Mouse (Mus musculus): ENCODE data around the gene Srsf3.
A peak's percentile ranks its signal among the peaks of the same experiment; 100 is the strongest.
"Not testable (repeated sequence)": the region's sequence is repeated elsewhere in the genome, so short reads cannot be mapped to it uniquely, and the experiment has no call there.

Srsf3 gene

DNA sequence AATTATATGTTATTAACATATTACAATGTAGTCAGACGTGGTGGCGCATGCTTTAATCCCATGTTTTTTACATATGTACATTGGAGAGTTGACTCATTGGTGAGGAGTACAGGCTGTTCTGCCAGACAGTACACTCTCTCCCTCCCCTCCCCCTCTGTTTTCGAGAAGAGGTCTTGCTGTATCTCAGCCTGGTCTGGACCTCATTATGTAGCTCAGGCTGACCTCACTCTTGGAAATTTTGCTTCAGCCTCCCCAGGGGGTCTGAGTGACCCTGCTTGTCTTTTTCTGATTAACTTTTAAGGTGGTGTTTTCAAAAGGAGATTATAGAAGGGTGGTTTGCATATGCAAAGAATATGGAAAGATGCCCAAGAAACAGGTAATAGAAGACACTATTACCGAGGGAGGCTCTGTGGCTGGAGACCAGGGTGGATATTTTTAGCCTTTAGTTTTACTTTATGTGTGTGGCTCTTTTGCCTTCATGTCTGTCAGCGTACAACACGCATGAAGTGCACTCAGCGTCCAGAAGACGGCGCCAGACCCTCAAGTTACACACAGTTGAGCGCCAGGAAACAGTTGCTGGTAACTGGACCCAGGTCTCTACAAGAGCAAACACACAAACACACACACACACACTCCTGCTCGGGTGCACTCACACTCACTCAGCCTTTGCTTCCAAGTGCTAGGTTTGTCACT is 14.0 kb upstream of the Srsf3 start:
- DNase-seq (ENCODE audit: low spot score in 2 of 2): no peak

DNA sequence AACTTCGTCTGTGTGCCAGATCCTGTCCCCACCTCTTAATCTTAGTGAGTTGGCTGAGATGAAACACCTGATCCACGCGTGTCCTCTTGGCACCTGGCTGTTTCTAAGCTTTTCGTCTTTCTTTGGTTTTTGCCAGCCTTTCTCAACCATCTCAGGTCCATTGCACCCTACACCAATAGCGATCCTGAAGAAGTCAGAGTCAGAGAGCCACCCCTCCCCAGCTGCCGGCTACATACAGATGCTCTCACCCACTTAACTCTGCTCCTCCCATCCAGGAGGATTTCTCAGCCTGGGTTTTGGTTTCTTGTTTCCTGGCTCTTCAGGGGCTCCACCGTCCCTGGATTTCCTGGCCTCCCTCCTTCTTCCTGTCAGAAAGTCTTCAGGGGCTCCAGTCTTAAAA is 13.0 kb upstream of the Srsf3 start:
- DNase-seq (ENCODE audit: low spot score in 2 of 2): no peak

DNA sequence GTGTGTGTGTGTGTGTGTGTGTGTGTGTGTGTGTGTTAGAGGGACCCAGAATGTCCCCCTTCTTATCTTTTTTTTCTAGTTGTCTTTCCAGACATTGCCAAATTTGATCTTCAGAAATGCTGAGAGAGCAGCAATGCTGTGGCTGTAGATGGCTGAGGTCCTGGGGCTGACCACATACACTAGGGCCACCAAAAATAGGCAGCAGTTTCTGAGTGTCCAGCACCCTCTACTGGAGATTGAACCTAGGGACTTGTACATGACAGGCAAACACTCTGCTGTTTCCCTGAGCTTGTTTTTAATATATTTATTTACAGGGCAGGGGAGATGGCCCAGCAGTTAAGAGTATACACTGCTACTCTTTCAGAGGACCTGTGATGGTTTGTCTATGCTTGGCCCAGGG is 12.0 kb upstream of the Srsf3 start:
- no peak for DNase-seq (ENCODE audit: low spot score in 2 of 2)

DNA sequence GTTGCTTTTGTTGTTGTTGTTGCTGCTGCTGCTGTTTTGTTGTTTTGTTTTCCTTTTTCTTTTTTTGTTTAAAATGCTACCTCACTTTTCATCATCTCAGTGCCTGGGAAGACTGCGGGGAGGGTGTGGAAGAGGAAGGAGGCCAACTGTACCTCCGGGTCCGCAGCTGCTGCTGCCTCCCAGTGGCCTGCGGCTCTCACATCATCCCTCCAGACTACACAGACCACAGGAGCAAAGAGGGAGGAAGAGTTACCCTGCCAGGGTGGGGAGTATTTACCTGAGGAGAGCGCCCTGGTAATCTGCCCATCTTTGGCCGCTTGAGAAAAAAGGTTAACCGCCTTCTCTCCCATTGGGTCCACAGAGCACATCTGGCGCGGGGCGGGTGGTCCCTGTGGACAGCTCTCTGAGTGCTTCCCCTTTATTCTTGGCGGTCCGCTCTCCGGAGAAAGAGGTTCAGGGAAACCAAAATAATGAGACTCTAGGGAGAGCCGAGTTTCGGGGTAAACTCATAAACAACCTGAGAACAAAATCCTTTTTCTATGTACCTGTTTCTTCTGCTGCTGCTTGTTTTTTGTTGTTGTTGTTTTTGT is 10.1 kb upstream of the Srsf3 start:
- no peak for DNase-seq (ENCODE audit: low spot score in 2 of 2)

DNA sequence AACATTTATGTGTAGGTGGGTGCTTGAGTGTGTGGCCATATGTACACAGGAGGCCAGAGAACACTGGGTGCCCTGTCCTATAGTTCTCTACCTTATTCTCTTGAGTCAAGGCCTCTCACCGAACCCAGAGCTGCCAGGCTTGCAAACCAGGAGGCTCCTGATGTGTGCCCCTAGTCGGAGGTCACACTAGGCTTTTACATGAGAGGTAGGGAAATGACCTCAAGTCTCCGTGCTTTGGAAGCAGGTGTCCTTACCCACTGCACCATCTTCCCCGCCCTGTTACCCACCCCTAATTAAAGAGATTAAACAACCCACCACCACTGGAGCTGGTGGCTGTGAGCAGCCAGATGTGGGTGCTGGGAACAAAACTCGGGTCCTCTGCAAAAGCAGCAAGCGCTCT is 9.1 kb upstream of the Srsf3 start:
- no peak for DNase-seq (ENCODE audit: low spot score in 2 of 2)

DNA sequence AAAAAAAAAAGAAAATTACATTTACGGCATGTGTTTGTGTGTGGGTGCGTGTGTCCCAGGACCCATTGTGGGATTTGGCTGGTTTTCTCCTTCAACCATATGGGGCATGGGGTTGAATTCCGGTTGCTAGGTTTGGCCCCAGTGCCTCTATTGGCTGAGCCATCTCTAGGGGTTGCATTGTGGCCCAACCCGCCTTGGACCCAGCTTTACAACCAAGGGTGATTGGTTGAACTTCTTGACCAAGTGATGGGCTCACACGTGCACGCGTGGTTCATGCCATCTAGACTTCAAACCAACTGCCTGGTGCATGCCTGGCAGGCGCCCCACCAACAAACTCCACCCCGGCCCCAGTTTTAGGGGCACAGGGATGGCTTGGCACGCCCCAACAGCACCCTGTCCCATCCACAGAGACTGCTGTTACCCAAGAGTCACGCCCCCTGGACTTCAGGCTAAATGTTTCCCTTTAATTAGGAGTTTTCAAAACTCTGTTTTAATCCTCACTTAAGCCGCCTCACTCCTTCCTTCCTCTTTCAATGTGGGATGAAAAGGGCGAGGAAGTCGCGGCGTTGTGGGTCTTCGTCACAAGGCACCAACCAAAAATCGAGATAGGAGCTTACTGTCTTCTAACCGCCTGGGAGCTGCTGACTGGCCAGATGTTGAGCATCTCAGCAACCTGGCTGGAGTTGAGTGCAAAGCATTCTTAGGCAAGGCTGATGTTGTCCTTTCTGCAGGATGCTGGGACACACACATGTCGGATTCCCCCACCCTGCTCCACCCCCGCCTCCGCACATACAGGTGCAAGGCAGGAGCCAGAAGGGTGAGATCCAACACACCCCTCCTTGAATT is 8.2 kb upstream of the Srsf3 start:
- no peak for DNase-seq (ENCODE audit: low spot score in 2 of 2)

DNA sequence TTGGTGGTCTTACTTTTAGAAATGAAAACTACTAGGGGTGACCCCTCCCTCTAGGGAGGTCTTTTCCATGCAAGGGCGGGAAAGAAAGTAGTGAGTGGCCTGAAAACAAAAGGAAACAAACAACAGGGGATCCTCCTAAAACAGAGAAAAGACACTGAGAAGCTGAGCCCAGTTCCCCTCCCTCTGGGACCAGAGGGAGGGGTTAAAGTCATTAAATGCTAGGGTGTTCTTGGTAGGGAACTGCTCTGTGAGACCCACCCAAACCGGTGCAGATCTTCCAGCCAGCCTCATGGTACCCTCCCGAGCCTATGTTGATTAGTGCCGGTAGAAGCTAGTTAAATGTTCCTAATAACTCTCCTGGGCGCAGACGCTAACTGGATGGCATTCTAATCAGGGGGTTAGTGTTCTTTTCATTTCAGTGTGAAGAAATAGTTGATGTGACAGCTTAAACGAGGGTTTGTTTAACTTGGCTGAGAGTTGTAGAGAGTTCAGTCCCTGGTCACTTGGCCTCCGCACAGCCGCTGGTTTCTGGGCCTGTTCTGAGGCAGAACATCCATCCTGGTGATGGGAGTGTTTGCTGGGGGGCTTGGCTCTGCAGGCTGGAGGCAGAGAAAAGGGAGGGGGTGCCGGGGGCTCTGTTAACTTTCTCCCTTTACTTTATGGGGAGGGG is 7.4 kb upstream of the Srsf3 start:
- no peak for DNase-seq (ENCODE audit: low spot score in 2 of 2)

DNA sequence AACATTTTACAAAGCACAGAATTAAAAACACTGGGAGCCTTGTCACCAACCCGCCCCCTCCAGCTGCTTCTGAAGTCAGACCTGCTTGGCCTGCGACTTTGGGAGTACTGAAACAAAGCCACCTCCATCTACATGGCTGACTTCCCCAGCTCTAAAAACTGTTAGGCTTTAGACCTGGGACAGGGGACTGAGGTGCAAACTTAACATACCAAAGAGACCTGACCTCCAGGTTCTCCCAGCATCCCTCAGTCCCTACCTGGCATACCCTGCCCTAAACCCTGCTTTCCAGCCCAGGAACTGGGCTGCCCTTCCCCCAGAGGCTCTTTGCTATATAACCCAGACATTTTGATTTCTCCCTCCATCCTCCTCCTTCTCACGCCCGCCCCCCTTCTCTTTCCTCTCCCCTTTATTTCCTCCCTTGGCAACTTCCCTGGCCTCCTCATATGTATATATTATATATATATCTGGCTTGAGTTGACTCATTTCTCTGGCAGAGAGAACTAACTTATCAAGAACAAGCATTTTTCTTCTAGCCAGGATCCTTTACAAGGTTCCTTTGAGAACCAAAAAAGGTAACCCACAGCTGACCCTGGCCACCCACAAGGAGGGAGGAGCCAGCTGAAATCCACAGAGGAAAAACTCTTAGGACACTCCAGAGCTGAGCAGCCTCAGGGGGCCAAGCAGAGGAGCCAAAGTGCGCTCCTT is 5.6 kb upstream of the Srsf3 start:
- DNase-seq (ENCODE audit: low spot score in 2 of 2): no peak

DNA sequence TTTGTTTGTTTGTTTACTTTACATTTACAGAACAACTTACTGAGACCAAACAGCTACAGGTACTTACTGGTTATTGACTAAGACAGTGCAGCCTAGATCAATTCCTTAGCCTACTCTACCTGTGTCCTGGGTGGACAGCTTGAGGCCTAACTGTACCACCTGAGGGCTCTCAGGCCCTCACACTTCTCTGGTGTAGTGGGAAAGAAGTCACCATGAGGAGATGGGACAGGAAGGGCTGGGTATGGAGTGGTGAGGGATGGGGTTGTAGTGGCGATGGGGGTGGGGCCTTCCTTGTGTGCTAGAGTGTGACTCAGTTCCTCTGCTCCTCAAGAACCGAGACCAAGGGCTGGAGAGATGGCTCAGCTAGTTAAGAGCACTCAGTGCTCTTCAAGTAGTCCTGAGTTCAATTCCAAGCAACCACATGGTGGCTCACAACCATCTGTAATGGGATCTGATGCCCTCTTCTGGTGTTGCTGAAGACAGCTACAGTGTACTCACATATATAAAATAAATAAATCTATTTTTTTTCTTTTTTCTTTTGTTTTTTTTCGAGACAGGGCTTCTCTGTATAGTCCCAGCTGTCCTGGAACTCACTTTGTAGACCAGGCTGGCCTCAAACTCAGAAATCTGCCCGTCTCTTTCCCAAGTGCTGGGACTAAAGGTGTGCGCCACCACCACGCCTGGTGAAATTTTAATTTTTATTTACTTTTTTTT is 1.9 kb upstream of the Srsf3 start:
- DNase-seq (ENCODE audit: low spot score in 2 of 2): no peak

DNA sequence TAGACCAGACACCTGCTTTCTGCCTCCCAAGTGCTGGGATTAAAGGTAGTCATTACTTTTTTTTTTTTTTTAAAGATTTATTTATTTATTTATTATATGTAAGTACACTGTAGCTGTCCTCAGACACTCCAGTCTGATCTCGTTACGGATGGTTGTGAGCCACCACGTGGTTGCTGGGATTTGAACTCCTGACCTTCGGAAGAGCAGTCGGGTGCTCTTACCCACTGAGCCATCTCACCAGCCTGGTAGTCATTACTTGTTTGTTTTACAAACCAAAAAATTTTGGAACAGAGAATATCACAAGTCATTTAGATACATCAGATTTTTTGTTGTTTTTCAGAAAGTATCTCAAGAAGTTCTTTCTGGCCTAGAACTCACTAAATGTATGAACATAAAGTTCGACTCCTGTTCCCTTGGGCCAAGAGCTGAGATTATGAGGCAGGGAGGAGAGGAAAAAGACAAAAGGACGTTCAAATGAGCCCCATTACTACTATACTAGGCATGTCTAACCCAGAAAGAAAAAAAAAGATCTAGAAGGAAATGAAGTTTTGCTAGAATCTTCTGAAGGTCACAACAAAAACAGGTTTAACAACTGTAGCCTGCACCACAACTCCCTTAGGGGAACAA is 1.2 kb upstream of the Srsf3 start:
- not testable (repeated sequence) for DNase-seq (ENCODE audit: low spot score in 2 of 2)

DNA sequence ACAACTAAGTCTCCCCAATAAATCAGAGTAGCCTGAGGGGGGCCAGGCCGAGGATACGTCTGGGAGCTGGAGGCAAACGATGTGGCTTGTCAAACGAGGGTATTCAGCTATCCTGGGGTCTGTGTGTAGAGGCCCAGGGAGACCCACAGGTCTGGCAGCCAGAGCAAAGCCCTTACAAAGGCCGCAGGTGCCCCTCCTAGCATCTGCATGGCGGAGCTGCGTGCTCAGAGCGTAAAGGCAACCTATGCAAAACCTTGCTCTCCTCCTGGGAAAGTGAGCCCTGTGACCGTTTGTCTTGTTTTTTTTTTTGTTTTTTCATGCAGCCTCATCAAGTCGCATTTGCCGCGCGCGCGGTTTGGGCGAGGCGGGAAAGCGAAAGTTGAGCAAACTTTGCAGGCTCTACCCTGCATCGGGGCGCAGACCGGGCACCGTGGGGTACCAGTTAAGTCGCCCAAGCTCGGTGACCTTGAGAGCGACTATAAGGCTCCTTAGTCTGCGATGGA is 606 bp upstream of the Srsf3 start:
- DNase-seq (ENCODE audit: low spot score in 2 of 2): no peak

DNA sequence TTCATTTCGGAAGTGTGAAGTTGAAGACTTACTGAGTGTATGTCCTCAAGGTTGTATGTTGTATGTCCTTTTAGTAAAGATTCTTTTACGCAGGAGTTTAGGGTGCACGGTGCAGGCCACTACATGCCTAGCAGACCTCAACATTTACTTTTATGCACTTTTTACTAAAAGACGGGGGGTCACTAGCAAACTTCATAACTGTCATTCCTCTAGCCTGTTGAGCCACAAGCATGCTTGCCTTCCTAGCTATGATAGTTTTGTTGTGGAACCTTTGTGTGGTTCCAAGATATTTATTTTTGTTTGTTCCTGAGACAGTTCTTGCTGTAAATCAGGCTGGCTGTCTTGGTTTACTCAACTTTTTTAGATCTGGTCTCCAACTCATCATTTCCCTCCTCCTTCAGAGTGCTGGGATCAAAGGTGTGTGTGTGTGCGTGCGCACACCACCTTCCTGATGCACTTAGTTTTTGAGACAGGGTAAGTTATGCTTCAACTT is 1.2 kb downstream of the Srsf3 start:
- DNase-seq (ENCODE audit: low spot score in 2 of 2): no peak

DNA sequence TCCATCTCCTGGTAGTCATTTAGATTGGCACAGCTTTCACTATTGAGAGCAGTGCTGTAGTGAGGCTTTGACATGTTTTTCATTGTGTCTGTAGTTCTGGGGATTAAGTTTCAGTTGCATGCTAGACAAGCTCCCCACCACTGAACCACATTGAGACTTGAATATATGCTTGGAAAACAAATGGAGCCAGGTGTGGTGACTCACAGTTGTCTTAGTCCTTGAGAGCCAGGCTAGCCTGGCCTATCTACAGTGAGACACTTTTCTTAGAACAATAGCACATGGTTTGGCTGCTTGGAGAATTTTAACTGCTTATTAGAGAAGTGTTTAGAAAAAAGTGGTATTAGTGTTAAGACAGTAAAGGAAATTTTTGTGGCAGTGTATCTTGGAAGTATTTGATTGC is 1.8 kb downstream of the Srsf3 start:
- no peak for DNase-seq (ENCODE audit: low spot score in 2 of 2)

DNA sequence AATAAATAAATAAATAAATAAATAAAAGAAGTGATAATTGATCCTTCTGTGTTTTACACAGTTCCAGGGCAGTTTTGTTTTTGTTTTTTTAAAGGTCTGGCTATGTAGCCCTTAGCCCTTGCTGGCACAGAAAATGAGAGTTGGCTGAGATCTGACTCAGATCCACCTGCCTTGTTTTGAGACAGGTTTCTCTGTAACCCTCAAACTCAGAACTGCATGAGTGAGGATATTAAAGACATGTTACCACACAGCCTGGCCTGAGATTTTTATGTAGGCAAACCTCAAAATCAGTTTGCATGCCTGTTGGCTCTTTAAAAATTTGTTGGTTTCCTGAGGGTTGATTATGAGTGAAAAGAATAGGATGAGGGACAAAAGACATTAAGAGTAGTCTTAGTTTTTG is 3.1 kb downstream of the Srsf3 start:
- DNase-seq (ENCODE audit: low spot score in 2 of 2): no peak

DNA sequence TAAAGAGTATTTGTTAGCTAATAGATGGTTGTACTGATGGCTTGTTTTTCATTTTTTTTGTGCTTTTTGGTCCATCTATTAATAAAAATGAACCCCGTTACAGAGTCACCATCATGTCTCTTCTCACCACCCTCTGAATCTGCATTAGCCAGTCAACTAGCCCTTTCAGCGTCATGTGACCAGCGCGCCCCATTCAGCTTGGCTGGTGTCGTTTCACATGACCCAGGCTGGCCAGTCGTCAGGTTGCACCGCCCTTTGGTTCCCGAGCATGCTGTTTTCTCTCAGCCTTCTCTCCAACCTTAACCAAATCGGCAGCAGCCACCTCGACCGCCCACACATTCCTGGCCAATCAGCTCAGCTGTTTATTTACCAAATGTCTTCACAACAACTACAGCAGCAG is 6.9 kb downstream of the Srsf3 start:
- peak in 1 of 2 experiments; percentile 31 for DNase-seq (ENCODE audit: low spot score in 2 of 2)

DNA sequence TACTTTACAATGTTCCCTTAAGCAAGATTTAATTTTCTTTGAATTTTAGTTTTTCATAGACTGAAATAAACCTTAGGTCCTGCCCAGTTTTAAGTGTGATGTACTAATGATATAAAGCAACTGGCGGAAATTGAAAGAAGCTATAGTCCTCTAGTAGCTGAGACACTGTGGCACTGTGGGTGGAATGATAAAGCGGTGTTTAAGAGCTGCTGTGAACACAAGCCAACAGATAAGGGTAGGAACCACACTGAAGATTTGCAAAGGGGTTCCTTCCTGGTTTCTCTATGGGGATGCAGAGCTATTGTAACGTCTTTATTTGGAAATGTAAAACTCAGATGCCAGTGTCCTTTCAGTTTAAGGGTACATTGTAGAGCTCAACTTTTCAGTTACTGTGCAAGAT is 9.2 kb downstream of the Srsf3 start:
- not testable (repeated sequence) for DNase-seq (ENCODE audit: low spot score in 2 of 2)

DNA sequence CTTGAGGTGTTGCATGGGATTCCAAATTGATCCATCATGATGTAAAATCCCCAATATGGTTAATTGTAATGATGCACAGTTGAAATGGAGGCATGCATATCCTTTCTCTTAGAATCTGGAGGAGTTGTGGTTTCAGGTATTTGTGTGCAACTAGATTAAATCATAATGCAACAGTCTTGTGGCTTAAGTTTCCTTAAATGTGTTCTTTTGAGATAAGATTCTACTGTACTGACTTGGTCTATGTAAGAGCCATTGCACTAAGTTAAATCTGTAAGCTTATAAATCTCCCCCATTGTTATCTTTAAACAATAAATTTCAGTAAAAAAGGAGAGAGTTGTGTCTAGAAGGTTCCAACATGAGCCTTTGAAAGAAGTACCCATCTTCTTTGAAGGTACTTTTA is 10.1 kb downstream of the Srsf3 start:
- no peak for DNase-seq (ENCODE audit: low spot score in 2 of 2)

DNA sequence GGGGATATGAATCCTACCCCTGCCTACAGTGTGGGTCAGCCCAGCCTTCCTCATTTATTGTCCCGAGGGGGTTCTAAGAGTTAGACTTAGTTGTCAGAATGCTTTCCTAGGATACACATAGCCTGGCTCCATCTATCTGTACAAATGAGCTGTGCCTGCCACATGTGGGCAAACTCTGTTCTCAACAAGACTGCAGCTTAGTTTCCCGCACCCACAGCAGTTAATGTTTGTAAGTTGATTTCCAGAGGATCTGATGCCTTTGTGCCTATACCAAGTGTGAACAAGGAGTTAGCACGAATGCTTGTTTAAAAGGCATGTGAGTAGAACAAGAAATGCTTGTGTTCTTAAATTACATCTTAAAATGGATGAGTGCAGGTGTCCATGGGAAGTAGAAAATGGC is 11.2 kb downstream of the Srsf3 start:
- DNase-seq (ENCODE audit: low spot score in 2 of 2): no peak

DNA sequence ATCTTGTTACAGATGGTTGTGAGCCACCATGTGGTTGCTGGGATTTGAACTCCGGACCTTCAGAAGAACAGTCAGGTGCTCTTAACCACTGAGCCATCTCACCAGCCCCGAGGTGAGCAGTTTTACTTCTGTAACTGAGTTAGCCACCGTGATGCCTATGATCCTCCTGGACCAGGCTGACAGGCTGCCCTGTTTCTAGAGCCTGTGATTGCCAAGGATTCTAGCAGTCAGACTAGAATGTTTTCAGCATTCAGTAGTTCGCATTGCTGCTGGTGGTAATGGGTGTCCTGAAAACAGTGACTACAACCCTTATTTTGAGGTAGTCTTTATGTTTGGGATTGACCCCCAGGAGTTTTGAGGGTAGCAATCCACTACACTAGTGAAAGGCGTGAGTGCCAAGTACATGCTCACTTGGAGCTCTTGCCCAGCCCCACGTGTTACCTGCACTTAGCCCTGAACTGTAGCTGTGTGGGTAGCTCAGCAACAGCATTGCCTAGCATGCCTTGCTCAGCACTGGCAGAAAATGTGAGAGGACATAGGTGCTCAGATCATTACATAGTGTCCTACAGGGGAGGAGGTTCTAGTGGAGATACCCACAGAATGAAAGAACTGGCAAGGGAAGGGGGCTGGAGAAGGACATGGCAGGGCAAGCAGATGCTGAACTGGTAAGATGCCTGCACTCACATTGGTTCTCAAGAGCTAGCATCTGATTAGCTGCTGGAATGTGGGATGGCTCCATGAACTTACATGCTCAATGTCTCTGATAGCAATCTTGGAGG is 11.9 kb downstream of the Srsf3 start:
- DNase-seq (ENCODE audit: low spot score in 2 of 2): no peak

DNA sequence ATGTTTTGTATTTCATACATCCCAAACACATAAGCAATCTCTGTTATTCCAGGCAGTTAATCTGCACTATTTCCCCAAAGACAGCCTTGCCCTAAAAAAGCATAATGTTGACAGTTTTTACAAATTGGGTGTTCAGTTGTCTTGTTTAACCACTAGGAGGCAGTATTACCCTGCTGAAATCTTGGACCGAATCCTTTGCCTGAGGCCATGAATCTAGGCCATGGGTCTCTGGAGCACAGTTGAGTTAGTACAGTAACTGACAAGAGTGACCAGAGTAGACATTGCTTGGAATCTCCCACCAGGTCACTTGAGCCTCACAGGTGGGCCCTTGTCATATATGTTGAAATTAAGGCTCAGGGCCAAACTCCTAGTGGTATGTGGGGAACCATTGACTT is 12.5 kb downstream of the Srsf3 start:
- no peak for DNase-seq (ENCODE audit: low spot score in 2 of 2)
